ENCODE assay signal across 24 mouse cellular contexts in genomic region chr2:109930366-109930765, GRCm38 (mm10). TPM values are rescaled to one million over a fixed set of nuclear protein-coding genes. Genes with fewer than 3 reads are reported as not detected.
DNase-seq lines count a peak whose midpoint lies in the region; ATAC-seq and TF ChIP-seq lines count a peak whose summit lies in the region.
"Had no signal": no experiment of that assay in that cellular context is flagged by ENCODE, and none has a peak within 500 bp of the region (broad histone marks: within the 10 kb centered on the region; RNA-seq: fewer than 3 reads in every experiment).

No protein-coding gene starts in this region.

- H3K4me1 ChIP-seq in liver, adult 2 months (ENCODE audit: control insufficient read depth, insufficient read depth, low read length): peaks cover 57% of the 10 kb centered on the region
- peaks cover 16% of the 10 kb centered on the region for H3K4me1 ChIP-seq in liver, embryonic 11.5 days (replicated peaks; ENCODE audit: control insufficient read depth, insufficient read depth, low read length)
- no peaks in the 10 kb centered on the region; the same call in 1 of the 2 replicates for H3K4me1 ChIP-seq in stomach, postnatal 0 days (replicated peaks; ENCODE audit: control insufficient read depth, insufficient read depth)

- no peaks in the 10 kb centered on the region for H3K9me3 ChIP-seq in liver, embryonic 11.5 days (ENCODE audit: control insufficient read depth, low read length)
- no peaks in the 10 kb centered on the region for H3K9me3 ChIP-seq in stomach, postnatal 0 days (ENCODE audit: control insufficient read depth, low read length)
- H3K9me3 ChIP-seq: embryonic facial prominence, embryonic 13.5 days; embryonic facial prominence, embryonic 15.5 days; forebrain, embryonic 10.5 days; forebrain, embryonic 12.5 days had no signal

- no peak for TF ChIP-seq EP300 in stomach, postnatal 0 days (optimal IDR thresholded peaks at IDR 0.05)

- no peak overlapping the region for H3K4me3 ChIP-seq in liver, adult 2 months (ENCODE audit: insufficient read depth, low read depth, low read length)
- no peak overlapping the region for H3K4me3 ChIP-seq in liver, embryonic 11.5 days (ENCODE audit: low read depth, low read length)
- no peak overlapping the region for H3K4me3 ChIP-seq in stomach, postnatal 0 days (ENCODE audit: low read depth, low read length)
- H3K4me3 ChIP-seq: embryonic facial prominence, embryonic 13.5 days; embryonic facial prominence, embryonic 15.5 days; erythroblast, embryonic 14.5 days; forebrain, embryonic 10.5 days; forebrain, embryonic 12.5 days had no signal

- no peak for TF ChIP-seq CTCF in liver, adult 2 months (IDR thresholded peaks at IDR 0.05; ENCODE audit: low read depth, low read length)
- no peak for TF ChIP-seq CTCF in stomach, postnatal 0 days (IDR thresholded peaks at IDR 0.05; ENCODE audit: low read depth)

- ATAC-seq in liver, embryonic 11.5 days (replicated peaks; ENCODE audit: low FRiP score): no peak
- ATAC-seq in stomach, postnatal 0 days (ENCODE audit: low FRiP score, low TSS enrichment): no peak
- ATAC-seq in CD4-positive, CD25-positive, alpha-beta regulatory T cell, adult 4 months: no peak
- ATAC-seq: forebrain, embryonic 14.5 days; forebrain, embryonic 16.5 days had no signal

- H3K36me3 ChIP-seq in liver, adult 2 months (ENCODE audit: control insufficient read depth, insufficient read depth, low read length): peaks cover 2% of the 10 kb centered on the region; the same call in 1 of the 2 replicates
- no peaks in the 10 kb centered on the region for H3K36me3 ChIP-seq in liver, embryonic 11.5 days (ENCODE audit: control insufficient read depth, insufficient read depth, low read length)
- no peaks in the 10 kb centered on the region; the same call in 1 of the 2 replicates for H3K36me3 ChIP-seq in stomach, postnatal 0 days (ENCODE audit: control insufficient read depth, insufficient read depth, low read length)
- H3K36me3 ChIP-seq: forebrain, embryonic 12.5 days had no signal

- 94% methylated on average over 5 of the region's 5 CpGs for WGBS in liver, adult 2 months
- WGBS in liver, embryonic 11.5 days: 90% methylated on average over 5 of the region's 5 CpGs
- WGBS in stomach, postnatal 0 days: 93% methylated on average over 5 of the region's 5 CpGs

- no peak for DNase-seq in liver, adult 2 months (ENCODE audit: extremely low read depth, low read depth, low spot score)
- no peak for DNase-seq in liver, embryonic 11.5 days (ENCODE audit: low spot score)
- peak; percentile 64 for DNase-seq in R1 (ENCODE audit: low read depth, low spot score)
- DNase-seq in stomach, postnatal 0 days (ENCODE audit: low spot score): no peak
- no peak for DNase-seq in right cerebral cortex, postnatal 25 days
- DNase-seq: adrenal gland, adult 2 months; adrenal gland, postnatal 10 days; adrenal gland, postnatal 25 days; cerebellum, adult 11 months; cerebellum, adult 18-20 months; cerebellum, adult 8-10 months; cerebellum, adult 9-11 months; cerebellum, postnatal 14 days; cerebellum, postnatal 36 days; embryo, embryonic 11 days had no signal

- H3K27ac ChIP-seq in liver, adult 2 months (replicated peaks; ENCODE audit: insufficient read depth, low read depth, low read length): peak overlapping the region; percentile 40; the same call in 1 of the 2 replicates
- no peak overlapping the region for H3K27ac ChIP-seq in liver, embryonic 11.5 days (ENCODE audit: low read depth, low read length)
- H3K27ac ChIP-seq in stomach, postnatal 0 days (replicated peaks): 0 out of 2 replicates have a peak overlapping the region, but pooled peaks have one; percentile 18
- H3K27ac ChIP-seq: embryonic facial prominence, embryonic 13.5 days; embryonic facial prominence, embryonic 15.5 days; forebrain, embryonic 10.5 days; forebrain, embryonic 12.5 days had no signal

- no peak overlapping the region for H3K9ac ChIP-seq in liver, adult 2 months (ENCODE audit: low read depth, low read length)
- H3K9ac ChIP-seq in liver, embryonic 11.5 days (ENCODE audit: low read depth, low read length): no peak overlapping the region
- no peak overlapping the region for H3K9ac ChIP-seq in stomach, postnatal 0 days (ENCODE audit: low read length)
- H3K9ac ChIP-seq: embryonic facial prominence, embryonic 13.5 days; embryonic facial prominence, embryonic 15.5 days; forebrain, embryonic 12.5 days had no signal

- no peak for TF ChIP-seq POLR2A in liver, adult 2 months (IDR thresholded peaks at IDR 0.05; ENCODE audit: extremely low read depth, insufficient read depth, low read length)

- H3K79me2 ChIP-seq in liver, adult 2 months (ENCODE audit: control insufficient read depth, insufficient read depth, low read length): peaks cover 51% of the 10 kb centered on the region

- H3K27me3 ChIP-seq in liver, adult 2 months (ENCODE audit: control insufficient read depth, insufficient read depth, low read length): no peaks in the 10 kb centered on the region
- H3K27me3 ChIP-seq in liver, embryonic 11.5 days (replicated peaks; ENCODE audit: control insufficient read depth, insufficient read depth, low read length): no peaks in the 10 kb centered on the region
- no peaks in the 10 kb centered on the region for H3K27me3 ChIP-seq in stomach, postnatal 0 days (ENCODE audit: control insufficient read depth, insufficient read depth, low read length)
- H3K27me3 ChIP-seq: CH12.LX; embryonic facial prominence, embryonic 13.5 days; embryonic facial prominence, embryonic 15.5 days had no signal

- H3K4me2 ChIP-seq in liver, embryonic 11.5 days: no peak overlapping the region
- no peak overlapping the region for H3K4me2 ChIP-seq in stomach, postnatal 0 days (replicated peaks; ENCODE audit: low read depth)
- H3K4me2 ChIP-seq: embryonic facial prominence, embryonic 13.5 days; embryonic facial prominence, embryonic 15.5 days; forebrain, embryonic 12.5 days had no signal

RNA-seq across cellular contexts. Expression of gene Lgr4, which starts 12.9 kb away (rescaled TPM):
- 53.9 and 61.8 TPM in 2 replicates for total RNA-seq in liver, adult 2 months (2014; rRNA removed)
- polyA plus RNA-seq in liver, adult 2 months (2012; rRNA removed): 16.9 and 19.3 TPM in 2 replicates
- 9.5 and 10.0 TPM in 2 replicates for polyA plus RNA-seq in liver, embryonic 11.5 days (2014; fragmentation: Nextera tagmentation; extraction: Ambion mirVana)
- 15.0 and 16.0 TPM in 2 replicates for polyA plus RNA-seq in stomach, postnatal 0 days (2015; fragmentation: Nextera tagmentation; extraction: Ambion mirVana)
- polyA plus RNA-seq in CD4-positive, CD25-positive, alpha-beta regulatory T cell, adult 4 months (2017; shearing (Covaris generic)): under 1 TPM in 1 of 2 experiments, not detected in 1; 0.08 TPM

RNA-seq across cellular contexts. Expression of gene Lin7c, which starts 39.7 kb away (rescaled TPM):
- 32.6 and 35.8 TPM in 2 replicates for total RNA-seq in liver, adult 2 months (2014; rRNA removed)
- polyA plus RNA-seq in liver, adult 2 months (2012; rRNA removed): 5.3 and 5.4 TPM in 2 replicates
- polyA plus RNA-seq in liver, embryonic 11.5 days (2014; fragmentation: Nextera tagmentation; extraction: Ambion mirVana): 44.4 and 53.4 TPM in 2 replicates
- 36.1 and 38.4 TPM in 2 replicates for polyA plus RNA-seq in stomach, postnatal 0 days (2015; fragmentation: Nextera tagmentation; extraction: Ambion mirVana)
- 10 to 100 TPM; 65.9 to 69.6 TPM for polyA plus RNA-seq in CD4-positive, CD25-positive, alpha-beta regulatory T cell, adult 4 months (2017; shearing (Covaris generic))
